Mouse (Mus musculus) ES-Bruce4 (cell line): Measurements from ENCODE around the gene Dtnb.

Experiments
- CTCF ChIP-seq: IDR thresholded peaks from one replicate; pipeline ENCODE4 v1.8.1; 2011; ENCODE audit warnings: low read depth, low read length
- EP300 ChIP-seq: IDR thresholded peaks from 2 replicates; pipeline ENCODE4 v1.6.1; 2011; ENCODE audit warnings: low read depth, low read length; ENCODE audit not compliant: insufficient read depth
- POLR2A ChIP-seq: IDR thresholded peaks from one replicate; pipeline ENCODE4 v1.8.1; 2011; ENCODE audit warnings: low read length; ENCODE audit not compliant: insufficient read depth

- TF ChIP-seq POLR2A (no peak), CTCF (no peak), EP300 (no peak)
Observed at GRCm38 (mm10) chr12:3618144-3619020, 46.2 kb downstream of the Dtnb start.
